Mouse (Mus musculus) MEL (cell line): ENCODE data around the gene Cntnap1. TPM values are rescaled to one million over a fixed set of nuclear protein-coding genes. Genes with fewer than 3 reads are reported as not detected.
A peak's percentile ranks its signal among the peaks of the same experiment; 100 is the strongest.

Experiments
- DNase-seq: peaks from one replicate; pipeline ENCODE4 v3.0.0; 2011; ENCODE audit warnings: low read depth, low spot score
- H3K27ac ChIP-seq: 2 replicates; pipeline ENCODE4 v1.5.1; 2012; ENCODE audit warnings: low read depth, mild to moderate bottlenecking, control low read depth, low read length, moderate library complexity; ENCODE audit not compliant: control insufficient read depth
- H3K27me3 ChIP-seq, 2 experiments: fragments of 150-350 bp in 1 of 2; sonication (generic) in 1 of 2; 2 replicates each; pipeline ENCODE4 v1.6.1; 2012; ENCODE audit warnings: low read length in 2 of 2, mild to moderate bottlenecking in 2 of 2, improper control_type of control experiment in 1 of 2, moderate library complexity in 1 of 2; ENCODE audit not compliant: insufficient read depth in 2 of 2, control insufficient read depth in 1 of 2
- H3K36me3 ChIP-seq, 2 experiments: 2 replicates each; pipeline ENCODE4 v1.6.1; 2012 to 2014; ENCODE audit warnings: low read length in 2 of 2, improper control_type of control experiment in 1 of 2, inconsistent platforms in 1 of 2, mild to moderate bottlenecking in 1 of 2; ENCODE audit not compliant: insufficient read depth in 2 of 2, control insufficient read depth in 1 of 2
- H3K4me1 ChIP-seq, 2 experiments: fragments of 150-350 bp in 1 of 2; sonication (generic) in 1 of 2; 2 replicates each; pipeline ENCODE4 v1.6.1; 2012; ENCODE audit warnings: low read length in 2 of 2, improper control_type of control experiment in 1 of 2, mild to moderate bottlenecking in 1 of 2; ENCODE audit not compliant: insufficient read depth in 2 of 2, control insufficient read depth in 1 of 2
- H3K4me3 ChIP-seq, 2 experiments: fragments of 150-350 bp in 1 of 2; sonication (generic) in 1 of 2; 2 replicates each; pipeline ENCODE4 v1.5.1; 2012; ENCODE audit warnings: low read depth in 2 of 2, low read length in 2 of 2, mild to moderate bottlenecking in 2 of 2, moderate library complexity in 2 of 2, control low read depth in 1 of 2, improper control_type of control experiment in 1 of 2; ENCODE audit not compliant: control insufficient read depth in 1 of 2, insufficient read depth in 1 of 2
- H3K79me2 ChIP-seq: 2 replicates; pipeline ENCODE4 v1.6.1; 2012; ENCODE audit warnings: mild to moderate bottlenecking, low read length, moderate library complexity; ENCODE audit not compliant: control insufficient read depth, poor library complexity, insufficient read depth
- H3K9ac ChIP-seq: 2 replicates; pipeline ENCODE4 v1.6.1; 2012; ENCODE audit warnings: low read depth, mild to moderate bottlenecking, control low read depth, low read length, moderate library complexity; ENCODE audit not compliant: control insufficient read depth, poor library complexity, severe bottlenecking
- H3K9me3 ChIP-seq: fragments of 150-350 bp; sonication (generic); replicated peaks from 2 replicates; pipeline ENCODE4 v1.6.1; 2012; ENCODE audit warnings: mild to moderate bottlenecking, low read length, improper control_type of control experiment, moderate library complexity; ENCODE audit not compliant: insufficient read depth
- E2F4 ChIP-seq: IDR thresholded peaks from 2 replicates; pipeline ENCODE4 v1.6.1; 2011; ENCODE audit warnings: low read depth, low read length, improper control_type of control experiment, borderline replicate concordance
- ELF1 ChIP-seq: IDR thresholded peaks from 2 replicates; pipeline ENCODE4 v1.6.1; 2014; ENCODE audit warnings: low read depth, mild to moderate bottlenecking, inconsistent platforms, low read length, improper control_type of control experiment, moderate library complexity
- ETS1 ChIP-seq: IDR thresholded peaks from 2 replicates; pipeline ENCODE4 v1.6.1; 2012; ENCODE audit warnings: low read depth, mild to moderate bottlenecking, inconsistent platforms, low read length, improper control_type of control experiment, moderate library complexity
- GATA1 ChIP-seq: IDR thresholded peaks from 2 replicates; pipeline ENCODE4 v1.6.1; 2011; ENCODE audit warnings: low read depth, low read length, improper control_type of control experiment
- HCFC1 ChIP-seq: IDR thresholded peaks from 2 replicates; pipeline ENCODE4 v1.6.1; 2012; ENCODE audit warnings: low read depth, mild to moderate bottlenecking, inconsistent platforms, low read length, improper control_type of control experiment, moderate library complexity
- KAT2A ChIP-seq: conservative IDR thresholded peaks from 2 replicates; pipeline ENCODE4 v1.6.1; 2012; ENCODE audit warnings: low read depth, low read length, improper control_type of control experiment, inconsistent platforms
- MAFK ChIP-seq: IDR thresholded peaks from 2 replicates; pipeline ENCODE4 v1.6.1; 2011; ENCODE audit warnings: low read depth, mild to moderate bottlenecking, low read length, improper control_type of control experiment, borderline replicate concordance
- MAZ ChIP-seq: IDR thresholded peaks from 2 replicates; pipeline ENCODE4 v1.6.1; 2012; ENCODE audit warnings: low read depth, mild to moderate bottlenecking, inconsistent platforms, low read length, improper control_type of control experiment
- MXI1 ChIP-seq: IDR thresholded peaks from 2 replicates; pipeline ENCODE4 v1.6.1; 2011; ENCODE audit warnings: mild to moderate bottlenecking, low read depth, low read length, improper control_type of control experiment
- POLR2A ChIP-seq, 2 experiments: IDR thresholded peaks; 2 replicates each; pipeline ENCODE4 v1.6.1; 2011 to 2012; ENCODE audit warnings: low read length in 2 of 2, mild to moderate bottlenecking in 2 of 2, control low read depth in 1 of 2, improper control_type of control experiment in 1 of 2, low read depth in 1 of 2, moderate library complexity in 1 of 2; ENCODE audit not compliant: control insufficient read depth in 1 of 2, insufficient read depth in 1 of 2, poor library complexity in 1 of 2
- POLR2AphosphoS5 ChIP-seq: IDR thresholded peaks from 2 replicates; pipeline ENCODE4 v1.6.1; 2012; ENCODE audit warnings: low read depth, borderline replicate concordance, mild to moderate bottlenecking, inconsistent platforms, low read length, moderate library complexity, mixed read lengths
- SIN3A ChIP-seq: IDR thresholded peaks from 2 replicates; pipeline ENCODE4 v1.6.1; 2012; ENCODE audit warnings: low read length, improper control_type of control experiment, inconsistent platforms
- SMC3 ChIP-seq: IDR thresholded peaks from 2 replicates; pipeline ENCODE4 v1.6.1; 2011; ENCODE audit warnings: low read depth, low read length, improper control_type of control experiment
- TBP ChIP-seq: IDR thresholded peaks from 2 replicates; pipeline ENCODE4 v1.8.0; 2011; ENCODE audit warnings: low read depth, low read length, improper control_type of control experiment
- USF2 ChIP-seq, 2 experiments: IDR thresholded peaks; 2 replicates each; pipeline ENCODE4 v1.6.1; 2011 to 2012; ENCODE audit warnings: improper control_type of control experiment in 2 of 2, low read length in 2 of 2, borderline replicate concordance in 1 of 2, inconsistent platforms in 1 of 2, low read depth in 1 of 2, mild to moderate bottlenecking in 1 of 2; ENCODE audit not compliant: insufficient read depth in 1 of 2
- ZKSCAN1 ChIP-seq: IDR thresholded peaks from 2 replicates; pipeline ENCODE4 v1.6.1; 2012; ENCODE audit warnings: low read depth, mild to moderate bottlenecking, inconsistent platforms, low read length, improper control_type of control experiment, moderate library complexity
- polyA plus RNA-seq, 2 experiments: library from polyadenylated mRNA; stranded (reverse) in 1 of 2; unstranded in 1 of 2; fragments of >175 nt in 1 of 2; fragments of >200 nt in 1 of 2; gene quantifications; 2 replicates each; pipeline versions ENCODE4 v1.2.1 to v1.2.4; 2012; ENCODE audit warnings: low replicate concordance in 2 of 2, low read depth in 1 of 2; ENCODE audit not compliant: insufficient read length in 2 of 2, insufficient read depth in 1 of 2, missing spikeins in 1 of 2
- total RNA-seq: library from RNA; depleted of rRNA; stranded (reverse); fragments of 300-350 nt; gene quantifications from 2 replicates; pipeline ENCODE4 v1.2.3, GENCODE M21; 2012

Gene Cntnap1
- total and polyA plus RNA-seq, 3 experiments, result 0.01 TPM; not detected in 2

GRCm38 (mm10) chr11:101196175-101196574 is 25.9 kb downstream of the Cntnap1 start:
- TF ChIP-seq TBP (no peak), ZKSCAN1 (no peak), MXI1 (no peak), USF2 (IDR thresholded peaks at IDR 0.05; ENCODE audit: borderline replicate concordance in 1 of 2, insufficient read depth in 1 of 2, low read depth in 1 of 2, low read length in 2 of 2) (no peak), KAT2A (no peak), MAFK (no peak), MAZ (no peak), ETS1 (no peak), POLR2AphosphoS5 (no peak), HCFC1 (no peak), SIN3A (no peak), SMC3 (no peak), ELF1 (no peak), E2F4 (no peak)
- TF ChIP-seq, all 39 proteins: peak for 0
- Histone ChIP-seq H3K27ac (no peak overlapping the region), H3K36me3 (peaks cover 0 to 3% of the 10 kb centered on the region in 2 experiments; a peak in 3 of 4 replicates), H3K4me3 (no peak overlapping the region), H3K4me1 (peaks cover 0 to 5% of the 10 kb centered on the region in 2 experiments; a peak in 2 of 4 replicates), H3K9me3 (no peaks in the 10 kb centered on the region), H3K27me3 (no peaks in the 10 kb centered on the region), H3K79me2 (no peaks in the 10 kb centered on the region), H3K9ac (no peak overlapping the region)
- DNase-seq, result no peak

- no peak for DNase-seq
- Histone ChIP-seq H3K27ac (no peak overlapping the region), H3K79me2 (no peaks in the 10 kb centered on the region), H3K4me3 (no peak overlapping the region)
- no peak for TF ChIP-seq POLR2A (IDR thresholded peaks at IDR 0.05; ENCODE audit: control insufficient read depth in 1 of 2, insufficient read depth in 1 of 2, low read depth in 1 of 2, low read length in 2 of 2, poor library complexity in 1 of 2)
- TF ChIP-seq GATA1, result 0 out of 2 replicates have a peak, but pooled peaks have one; percentile 19
- TF ChIP-seq SMC3, result no peak
- TF ChIP-seq, all 39 proteins: peak for 1
- Histone ChIP-seq H3K4me1 (no peaks in the 10 kb centered on the region), H3K9me3 (no peaks in the 10 kb centered on the region), H3K27me3 (no peaks in the 10 kb centered on the region), H3K36me3 (no peaks in the 10 kb centered on the region; a peak in 1 of 4 replicates), H3K9ac (no peak overlapping the region)
These were observed 29.2 kb downstream of the Cntnap1 start for GRCm38 (mm10) chr11:101199555-101199954.
